Mouse (Mus musculus): ENCODE measurements at regions not wholly inside any gene's neighbourhood (a gene's known extent, or its start where the extent isn't known, plus 50 kb on each side); places are given as distances from the start of the nearest gene placed in this dataset.

DNA sequence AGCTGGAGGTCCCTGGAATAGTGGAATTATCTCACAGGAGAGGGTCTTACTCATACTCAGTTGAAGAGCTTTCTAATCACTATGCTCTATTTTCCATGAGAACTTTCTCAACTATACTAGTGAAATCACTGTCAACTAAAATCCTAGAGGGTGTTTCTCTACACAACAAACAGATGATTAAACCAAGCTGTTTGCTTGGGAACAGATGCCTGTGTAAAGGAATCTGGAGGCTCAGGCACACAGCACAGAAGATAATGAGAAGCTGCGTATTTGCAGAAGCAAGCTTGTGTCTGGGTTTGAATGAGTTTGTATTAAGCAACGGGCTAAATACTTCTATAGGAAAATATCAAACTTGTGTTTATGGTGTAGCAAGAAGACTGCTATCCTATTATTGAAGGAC is 202.9 kb upstream of the Myo3a start:
- Histone ChIP-seq H3K9ac (ENCODE audit: low read length) (no peak overlapping the region), H3K27me3 (ENCODE audit: control insufficient read depth, insufficient read depth, low read length) (no peaks in the 10 kb centered on the region), H3K4me1 (replicated peaks; ENCODE audit: control insufficient read depth, insufficient read depth) (no peaks in the 10 kb centered on the region), H3K9me3 (ENCODE audit: control insufficient read depth, low read length) (no peaks in the 10 kb centered on the region), H3K4me3 (ENCODE audit: low read depth, low read length) (no peak overlapping the region), H3K27ac (replicated peaks) (no peak overlapping the region), H3K36me3 (ENCODE audit: control insufficient read depth, insufficient read depth, low read length) (no peaks in the 10 kb centered on the region), H3K4me2 (replicated peaks; ENCODE audit: low read depth) (no peak overlapping the region)
- DNase-seq (ENCODE audit: low spot score) (no peak), ATAC-seq (ENCODE audit: low FRiP score, low TSS enrichment) (no peak)
- TF ChIP-seq CTCF (IDR thresholded peaks at IDR 0.05; ENCODE audit: low read depth) (no peak), EP300 (optimal IDR thresholded peaks at IDR 0.05) (no peak)
- 64% methylated on average over 2 of the region's 2 CpGs for WGBS

DNA sequence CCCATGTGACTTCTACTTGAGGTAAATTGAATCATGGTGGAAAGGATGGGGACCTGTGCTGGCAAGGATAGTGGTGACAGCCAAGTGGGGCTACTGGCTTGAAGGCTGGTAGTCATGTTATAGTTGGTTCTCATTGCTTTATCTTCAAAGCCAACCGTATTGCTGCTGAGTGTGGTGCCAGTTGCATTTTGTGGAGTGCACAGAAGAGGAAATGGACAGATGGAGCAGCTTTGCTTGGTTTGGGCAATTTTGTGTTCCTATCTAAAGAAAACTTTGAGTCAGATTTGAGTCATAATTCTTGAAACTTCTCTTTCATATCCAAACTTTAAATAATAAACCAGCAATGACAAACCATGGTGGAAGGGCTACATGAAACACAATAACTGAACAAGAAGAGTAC is 200.5 kb upstream of the Myo3a start:
- Histone ChIP-seq H3K27ac (replicated peaks) (no peak overlapping the region), H3K36me3 (ENCODE audit: control insufficient read depth, insufficient read depth, low read length) (no peaks in the 10 kb centered on the region), H3K4me2 (replicated peaks; ENCODE audit: low read depth) (no peak overlapping the region), H3K9me3 (ENCODE audit: control insufficient read depth, low read length) (no peaks in the 10 kb centered on the region), H3K9ac (ENCODE audit: low read length) (no peak overlapping the region), H3K27me3 (ENCODE audit: control insufficient read depth, insufficient read depth, low read length) (no peaks in the 10 kb centered on the region), H3K4me1 (replicated peaks; ENCODE audit: control insufficient read depth, insufficient read depth) (no peaks in the 10 kb centered on the region), H3K4me3 (ENCODE audit: low read depth, low read length) (no peak overlapping the region)
- DNase-seq (ENCODE audit: low spot score): no peak
- ATAC-seq (ENCODE audit: low FRiP score, low TSS enrichment): no peak
- TF ChIP-seq EP300 (optimal IDR thresholded peaks at IDR 0.05): no peak
- TF ChIP-seq CTCF (IDR thresholded peaks at IDR 0.05; ENCODE audit: low read depth): no peak
- 89% methylated on average over 1 of the region's 1 CpGs for WGBS

- Histone ChIP-seq H3K4me2 (replicated peaks; ENCODE audit: low read depth) (no peak overlapping the region), H3K36me3 (ENCODE audit: control insufficient read depth, insufficient read depth, low read length) (no peaks in the 10 kb centered on the region), H3K9ac (ENCODE audit: low read length) (no peak overlapping the region), H3K27ac (replicated peaks) (no peak overlapping the region), H3K27me3 (ENCODE audit: control insufficient read depth, insufficient read depth, low read length) (no peaks in the 10 kb centered on the region), H3K9me3 (ENCODE audit: control insufficient read depth, low read length) (no peaks in the 10 kb centered on the region), H3K4me1 (replicated peaks; ENCODE audit: control insufficient read depth, insufficient read depth) (no peaks in the 10 kb centered on the region), H3K4me3 (ENCODE audit: low read depth, low read length) (no peak overlapping the region)
- DNase-seq (ENCODE audit: low spot score): no peak
- TF ChIP-seq CTCF (IDR thresholded peaks at IDR 0.05; ENCODE audit: low read depth) (no peak), EP300 (optimal IDR thresholded peaks at IDR 0.05) (no peak)
- no peak for ATAC-seq (ENCODE audit: low FRiP score, low TSS enrichment)
- 59% methylated on average over 1 of the region's 1 CpGs for WGBS
Observed at GRCm38 (mm10) chr2:22028569-22028968, 198.7 kb upstream of the Myo3a start.

DNA sequence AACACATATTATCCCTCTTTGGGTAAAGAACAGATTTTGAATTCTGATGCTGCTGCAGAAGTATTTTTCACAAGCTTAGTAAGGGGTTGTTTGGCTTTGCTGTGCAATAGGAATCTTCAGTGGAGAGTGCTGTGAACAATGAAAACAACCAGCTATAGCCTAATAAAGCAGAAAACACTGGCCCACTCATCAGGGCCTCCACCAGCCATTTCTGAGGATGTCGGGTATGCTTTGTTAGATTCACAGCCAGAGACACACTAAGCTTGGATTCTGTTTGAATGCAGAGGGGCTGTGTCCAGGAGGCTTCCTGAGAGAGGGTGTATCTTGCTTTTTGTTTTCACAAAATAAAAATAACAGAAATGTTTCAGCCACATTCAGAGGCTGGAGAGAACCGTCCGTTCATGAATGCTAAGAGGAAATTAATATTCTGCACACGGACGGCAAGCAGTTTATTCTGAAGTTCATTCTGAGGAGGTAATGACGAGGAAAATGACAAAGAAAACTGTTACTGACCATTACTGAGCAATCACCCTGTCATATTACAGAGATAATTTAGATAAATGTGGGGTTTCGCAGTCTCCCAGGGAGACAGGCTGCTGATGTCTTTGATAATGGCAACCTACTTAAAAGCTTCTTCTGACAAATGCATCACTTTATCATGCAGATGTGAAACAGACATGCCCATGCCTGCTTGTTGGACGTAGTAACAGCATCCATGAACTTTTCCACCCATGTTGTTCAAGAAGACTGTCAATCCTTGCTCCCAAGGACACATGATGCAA is 198.1 kb upstream of the Myo3a start:
- Histone ChIP-seq H3K27ac (replicated peaks) (no peak overlapping the region), H3K36me3 (ENCODE audit: control insufficient read depth, insufficient read depth, low read length) (no peaks in the 10 kb centered on the region), H3K9me3 (ENCODE audit: control insufficient read depth, low read length) (no peaks in the 10 kb centered on the region), H3K4me2 (replicated peaks; ENCODE audit: low read depth) (no peak overlapping the region), H3K27me3 (ENCODE audit: control insufficient read depth, insufficient read depth, low read length) (no peaks in the 10 kb centered on the region), H3K4me3 (ENCODE audit: low read depth, low read length) (no peak overlapping the region), H3K4me1 (replicated peaks; ENCODE audit: control insufficient read depth, insufficient read depth) (no peaks in the 10 kb centered on the region), H3K9ac (ENCODE audit: low read length) (no peak overlapping the region)
- DNase-seq (ENCODE audit: low spot score) (no peak), ATAC-seq (ENCODE audit: low FRiP score, low TSS enrichment) (no peak)
- TF ChIP-seq EP300 (optimal IDR thresholded peaks at IDR 0.05) (no peak), CTCF (IDR thresholded peaks at IDR 0.05; ENCODE audit: low read depth) (no peak)
- 57% methylated on average over 8 of the region's 8 CpGs for WGBS

- H3K4me3 ChIP-seq (ENCODE audit: low read depth, low read length): no peak overlapping the region
- no peak overlapping the region for H3K4me2 ChIP-seq (replicated peaks; ENCODE audit: low read depth)
- 84% methylated on average over 5 of the region's 5 CpGs for WGBS
- no peaks in the 10 kb centered on the region for H3K4me1 ChIP-seq (replicated peaks; ENCODE audit: control insufficient read depth, insufficient read depth)
- no peaks in the 10 kb centered on the region for H3K9me3 ChIP-seq (ENCODE audit: control insufficient read depth, low read length)
- no peak overlapping the region for H3K9ac ChIP-seq (ENCODE audit: low read length)
- ATAC-seq (ENCODE audit: low FRiP score, low TSS enrichment) (no peak), DNase-seq (ENCODE audit: low spot score) (no peak)
- H3K27me3 ChIP-seq (ENCODE audit: control insufficient read depth, insufficient read depth, low read length): no peaks in the 10 kb centered on the region
- H3K27ac ChIP-seq (replicated peaks): no peak overlapping the region
- no peaks in the 10 kb centered on the region for H3K36me3 ChIP-seq (ENCODE audit: control insufficient read depth, insufficient read depth, low read length)
- TF ChIP-seq EP300 (optimal IDR thresholded peaks at IDR 0.05) (no peak), CTCF (IDR thresholded peaks at IDR 0.05; ENCODE audit: low read depth) (no peak)
Observed at GRCm38 (mm10) chr2:22029804-22030194, 197.5 kb upstream of the Myo3a start.

DNA sequence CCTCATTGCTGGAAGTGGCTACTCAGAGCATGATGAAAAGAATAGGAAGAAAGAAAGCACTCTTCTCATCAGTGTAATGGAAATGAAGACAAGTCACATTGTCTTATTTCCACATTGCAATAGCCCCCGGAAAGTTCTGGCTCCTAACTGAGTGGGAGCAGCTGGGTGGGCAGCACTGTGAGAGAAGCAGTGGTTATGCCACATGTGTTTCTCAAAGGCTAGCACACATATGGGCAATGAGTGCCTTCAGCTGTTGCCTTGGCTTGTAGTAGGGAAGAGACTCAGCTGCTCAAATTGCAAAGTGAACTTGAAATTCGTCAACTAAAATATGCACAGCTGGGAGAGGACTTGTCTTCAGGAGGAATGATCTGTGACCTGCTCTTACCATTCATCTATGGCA is 190.5 kb upstream of the Myo3a start:
- Histone ChIP-seq H3K27me3 (ENCODE audit: control insufficient read depth, insufficient read depth, low read length) (no peaks in the 10 kb centered on the region), H3K4me1 (replicated peaks; ENCODE audit: control insufficient read depth, insufficient read depth) (no peaks in the 10 kb centered on the region), H3K36me3 (ENCODE audit: control insufficient read depth, insufficient read depth, low read length) (no peaks in the 10 kb centered on the region), H3K9ac (ENCODE audit: low read length) (no peak overlapping the region), H3K4me3 (ENCODE audit: low read depth, low read length) (no peak overlapping the region), H3K9me3 (ENCODE audit: control insufficient read depth, low read length) (no peaks in the 10 kb centered on the region), H3K27ac (replicated peaks) (no peak overlapping the region), H3K4me2 (replicated peaks; ENCODE audit: low read depth) (no peak overlapping the region)
- WGBS: 65% methylated on average over 2 of the region's 2 CpGs
- DNase-seq (ENCODE audit: low spot score): no peak
- ATAC-seq (ENCODE audit: low FRiP score, low TSS enrichment): no peak
- no peak for TF ChIP-seq CTCF (IDR thresholded peaks at IDR 0.05; ENCODE audit: low read depth)
- TF ChIP-seq EP300 (optimal IDR thresholded peaks at IDR 0.05): no peak

Data from stomach, postnatal 0 days (tissue).